Comparison of ENCODE assay signal across 8 mouse cellular contexts in genomic region chr5:122652506-122652905, GRCm38 (mm10). TPM values are rescaled to one million over a fixed set of nuclear protein-coding genes. Genes with fewer than 3 reads are reported as not detected.
A peak's percentile ranks its signal among the peaks of the same experiment; 100 is the strongest.
DNase-seq lines count a peak whose midpoint lies in the region; ATAC-seq and TF ChIP-seq lines count a peak whose summit lies in the region.
"Had no signal": no experiment of that assay in that cellular context is flagged by ENCODE, and none has a peak within 500 bp of the region (broad histone marks: within the 10 kb centered on the region; RNA-seq: fewer than 3 reads in every experiment).

No protein-coding gene starts in this region.

- no peak for TF ChIP-seq CTCF in kidney, adult 2 months (conservative IDR thresholded peaks at IDR 0.05; ENCODE audit: insufficient read depth, insufficient read length, low read depth, low read length)

- H3K9ac ChIP-seq in hindbrain, embryonic 16.5 days (ENCODE audit: low read depth, low read length) = no peak overlapping the region
- no peak overlapping the region for H3K9ac ChIP-seq in neural tube, embryonic 15.5 days (replicated peaks)

- 74% methylated on average over 7 of the region's 7 CpGs for WGBS in hindbrain, embryonic 16.5 days
- 80% methylated on average over 7 of the region's 7 CpGs for WGBS in neural tube, embryonic 15.5 days
- WGBS in kidney, adult 2 months = 84% methylated on average over 7 of the region's 7 CpGs

- H3K4me2 ChIP-seq in hindbrain, embryonic 16.5 days (ENCODE audit: low read length) = no peak overlapping the region
- H3K4me2 ChIP-seq in neural tube, embryonic 15.5 days = no peak overlapping the region

- 0 out of 2 replicates have a peak, but pooled peaks have one; percentile 25 for ATAC-seq in hindbrain, embryonic 16.5 days
- no peak for ATAC-seq in neural tube, embryonic 15.5 days (ENCODE audit: low FRiP score)

- H3K9me3 ChIP-seq in hindbrain, embryonic 16.5 days (ENCODE audit: control insufficient read depth, low read length) = no peaks in the 10 kb centered on the region
- no peaks in the 10 kb centered on the region for H3K9me3 ChIP-seq in neural tube, embryonic 15.5 days (replicated peaks)

- H3K4me3 ChIP-seq in hindbrain, embryonic 16.5 days (ENCODE audit: low read length) = no peak overlapping the region
- no peak overlapping the region for H3K4me3 ChIP-seq in neural tube, embryonic 15.5 days (replicated peaks)
- no peak overlapping the region for H3K4me3 ChIP-seq in kidney, adult 2 months (ENCODE audit: insufficient read depth, low read depth, low read length)

- DNase-seq in lung, postnatal 36 days = peak; percentile 10
- no peak for DNase-seq in lung, adult 18-20 months
- peak; percentile 71 for DNase-seq in c-Kit-positive CD71-positive TER-119-positive erythroid progenitor cells, embryonic 14.5 days (ENCODE audit: low spot score)
- no peak for DNase-seq in retina, embryonic 14.5 days (ENCODE audit: low spot score)
- DNase-seq in kidney, adult 2 months = no peak
- DNase-seq: kidney, postnatal 4 days had no signal

- H3K27ac ChIP-seq in hindbrain, embryonic 16.5 days (ENCODE audit: low read depth, low read length) = no peak overlapping the region
- peak overlapping the region; percentile 80; the same call in 1 of the 2 replicates for H3K27ac ChIP-seq in neural tube, embryonic 15.5 days (replicated peaks)
- H3K27ac ChIP-seq in kidney, adult 2 months (ENCODE audit: insufficient read depth, low read depth, low read length) = no peak overlapping the region

- no peak for TF ChIP-seq POLR2A in kidney, adult 2 months (IDR thresholded peaks at IDR 0.05; ENCODE audit: low read depth, low read length)

- peaks cover 17% of the 10 kb centered on the region for H3K4me1 ChIP-seq in hindbrain, embryonic 16.5 days (ENCODE audit: control insufficient read depth, insufficient read depth, low read depth, low read length)
- H3K4me1 ChIP-seq in neural tube, embryonic 15.5 days = peaks cover 21% of the 10 kb centered on the region
- no peaks in the 10 kb centered on the region for H3K4me1 ChIP-seq in kidney, adult 2 months (ENCODE audit: control insufficient read depth, insufficient read depth, low read length)

- no peaks in the 10 kb centered on the region for H3K36me3 ChIP-seq in hindbrain, embryonic 16.5 days (ENCODE audit: control insufficient read depth, insufficient read depth, low read length)
- no peaks in the 10 kb centered on the region for H3K36me3 ChIP-seq in neural tube, embryonic 15.5 days
- no peaks in the 10 kb centered on the region for H3K36me3 ChIP-seq in kidney, adult 2 months (ENCODE audit: control insufficient read depth, insufficient read depth, low read length)

- H3K27me3 ChIP-seq in hindbrain, embryonic 16.5 days (replicated peaks; ENCODE audit: control insufficient read depth, insufficient read depth, low read length) = no peaks in the 10 kb centered on the region
- H3K27me3 ChIP-seq in neural tube, embryonic 15.5 days (replicated peaks) = no peaks in the 10 kb centered on the region
- H3K27me3 ChIP-seq in kidney, adult 2 months (replicated peaks; ENCODE audit: control insufficient read depth, insufficient read depth, low read length) = no peaks in the 10 kb centered on the region

RNA-seq across cellular contexts. Expression of gene P2rx7, which starts 8.8 kb away (rescaled TPM):
- polyA plus RNA-seq in hindbrain, embryonic 16.5 days (2015; fragmentation: Nextera tagmentation; extraction: Ambion mirVana) = 4.8 and 6.1 TPM in 2 replicates
- 5.0 and 5.9 TPM in 2 replicates for polyA plus RNA-seq in neural tube, embryonic 15.5 days (2015; fragmentation: Nextera tagmentation; extraction: Ambion mirVana)
- polyA plus RNA-seq in kidney, adult 2 months (2012; rRNA removed) = 5.1 and 5.3 TPM in 2 replicates

RNA-seq across cellular contexts. Expression of gene Ift81, which starts 38.2 kb away (rescaled TPM):
- polyA plus RNA-seq in hindbrain, embryonic 16.5 days (2015; fragmentation: Nextera tagmentation; extraction: Ambion mirVana) = 54.5 and 58.0 TPM in 2 replicates
- polyA plus RNA-seq in neural tube, embryonic 15.5 days (2015; fragmentation: Nextera tagmentation; extraction: Ambion mirVana) = 59.2 and 60.6 TPM in 2 replicates
- polyA plus RNA-seq in kidney, adult 2 months (2012; rRNA removed) = 2.0 and 3.4 TPM in 2 replicates

RNA-seq across cellular contexts. Expression of gene P2rx4, which starts 54.8 kb away (rescaled TPM):
- 16.7 and 20.8 TPM in 2 replicates for polyA plus RNA-seq in hindbrain, embryonic 16.5 days (2015; fragmentation: Nextera tagmentation; extraction: Ambion mirVana)
- 14.7 and 18.6 TPM in 2 replicates for polyA plus RNA-seq in neural tube, embryonic 15.5 days (2015; fragmentation: Nextera tagmentation; extraction: Ambion mirVana)
- polyA plus RNA-seq in kidney, adult 2 months (2012; rRNA removed) = 81.6 and 87.7 TPM in 2 replicates

Comparison
In these comparisons a context has a peak if more than half of its experiments do, and no peak if none do; other contexts are left out.
1. DNase-seq: peak in lung, postnatal 36 days (single experiment) and c-Kit-positive CD71-positive TER-119-positive erythroid progenitor cells, embryonic 14.5 days (single experiment); none in lung, adult 18-20 months (0 of 2), retina, embryonic 14.5 days (single experiment) and kidney, adult 2 months (single experiment).
2. RNA of gene Ift81, which starts 38.2 kb away (polyA plus RNA-seq): 59.2 to 60.6 TPM in neural tube, embryonic 15.5 days and 54.5 to 58.0 TPM in hindbrain, embryonic 16.5 days; 2.0 to 3.4 TPM in kidney, adult 2 months; every median in the first group is over 10 times any median in the second.